Mouse (Mus musculus): Measurements from ENCODE around the gene Cebpe.

- TF ChIP-seq CTCF (IDR thresholded peaks at IDR 0.05; ENCODE audit: control insufficient read depth, insufficient read depth, insufficient replicate concordance, low read depth, low read length): no peak
- no peak for TF ChIP-seq POLR2A (IDR thresholded peaks at IDR 0.05; ENCODE audit: control insufficient read depth, low read depth, low read length)
These were observed 32.5 kb upstream of the Cebpe start for GRCm38 (mm10) chr14:54744473-54744872.

Measured in testis, adult 2 months (tissue).